Mouse (Mus musculus): ENCODE measurements around the gene Enpep. TPM values are rescaled to one million over a fixed set of nuclear protein-coding genes. Genes with fewer than 3 reads are reported as not detected.

Gene Enpep
- polyA plus RNA-seq (2014; fragmentation: Illumina TruSeq; extraction: RNeasy Lipid Tissue Mini Kit (QIAGEN cat#74804); ENCODE audit: insufficient read depth, low read depth, low replicate concordance), result 39.7 TPM

DNA sequence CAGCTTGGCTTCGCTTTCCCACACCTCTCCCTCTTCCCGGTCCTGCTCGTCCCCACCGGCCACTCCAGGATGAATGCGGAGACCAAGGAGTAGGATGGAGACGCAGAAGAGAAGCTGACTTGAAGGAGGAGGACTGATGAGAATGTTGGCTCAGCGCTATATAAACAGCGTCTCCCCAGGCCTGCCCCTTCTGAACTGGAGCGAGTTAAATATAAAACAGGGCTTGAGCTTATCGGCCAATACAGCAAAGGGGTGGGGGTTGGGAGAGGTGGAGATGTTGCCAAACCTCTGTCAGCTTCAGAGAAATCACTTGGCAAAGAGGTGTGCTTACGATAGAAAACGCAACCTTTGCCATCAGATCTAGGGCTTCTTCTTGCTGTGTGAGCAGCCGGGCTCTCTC, at the start of gene Enpep:
TSS of gene Enpep (minus strand) at position 135 of the 400 bp plus-strand sequence.

Other genes with a start within 250 kb of the Enpep start
- gene Pitx2, start 132.8 kb downstream of the Enpep start, polyA plus RNA-seq (2014; fragmentation: Illumina TruSeq; extraction: RNeasy Lipid Tissue Mini Kit (QIAGEN cat#74804); ENCODE audit: insufficient read depth, low read depth, low replicate concordance), result 0.40 TPM
- gene Elovl6, start 199.6 kb upstream of the Enpep start, polyA plus RNA-seq (2014; fragmentation: Illumina TruSeq; extraction: RNeasy Lipid Tissue Mini Kit (QIAGEN cat#74804); ENCODE audit: insufficient read depth, low read depth, low replicate concordance), result 1.8 TPM